Mouse (Mus musculus) lung, postnatal 36 days (tissue): Measurements from ENCODE around the gene Tmed10.
A peak's percentile ranks its signal among the peaks of the same experiment; 100 is the strongest.

Source experiments
- DNase-seq: peaks from one replicate; pipeline ENCODE4 v3.0.0; 2022; ENCODE audit warnings: mixed read lengths

Tmed10 gene

DNA sequence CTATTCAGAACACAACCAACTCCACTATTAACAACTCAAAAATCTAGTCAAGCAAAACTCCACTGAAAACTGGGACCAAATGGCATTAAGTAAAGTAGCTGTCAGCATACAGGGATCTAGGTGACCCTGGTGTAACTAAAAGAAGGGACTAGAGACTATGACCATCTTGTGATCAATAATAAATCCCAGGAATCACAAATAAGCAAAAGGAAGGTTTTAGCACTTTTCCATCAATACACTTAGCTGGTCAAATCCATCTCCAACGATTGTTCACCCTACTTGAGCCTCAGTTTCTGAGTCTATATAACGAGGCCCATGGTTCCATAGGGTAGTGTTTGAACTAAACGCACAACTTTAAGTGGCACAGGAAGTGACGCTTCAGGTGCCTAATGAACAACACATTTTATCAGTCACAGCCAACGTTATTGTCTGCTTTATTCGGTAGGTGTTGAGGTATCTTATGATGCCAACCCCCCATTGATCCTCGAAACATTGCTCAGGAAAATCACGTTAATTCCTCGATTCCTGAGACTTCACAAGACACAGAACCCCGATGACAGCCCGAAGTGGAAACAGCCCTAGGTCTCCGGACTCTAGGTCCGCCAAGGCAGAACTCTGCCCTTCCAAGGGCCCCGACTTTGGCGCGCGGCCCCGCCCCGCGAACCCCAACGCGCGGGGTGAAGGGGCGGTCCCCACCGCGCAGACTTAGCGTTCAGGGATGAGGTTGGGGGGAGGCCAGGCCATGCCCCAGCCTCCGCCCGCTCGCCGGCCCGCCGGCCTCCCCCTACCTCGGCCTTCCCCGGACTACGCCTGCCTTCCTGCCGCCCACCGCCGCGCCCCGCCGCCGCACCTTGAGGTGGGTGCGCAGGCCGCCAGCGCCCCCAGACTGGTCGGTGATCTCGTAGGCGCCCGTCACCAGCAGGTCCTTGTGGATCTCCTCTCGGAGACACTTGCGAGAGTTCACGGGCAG lies 771 bp downstream of the Tmed10 start:
- DNase-seq, result peak; percentile 74

DNA sequence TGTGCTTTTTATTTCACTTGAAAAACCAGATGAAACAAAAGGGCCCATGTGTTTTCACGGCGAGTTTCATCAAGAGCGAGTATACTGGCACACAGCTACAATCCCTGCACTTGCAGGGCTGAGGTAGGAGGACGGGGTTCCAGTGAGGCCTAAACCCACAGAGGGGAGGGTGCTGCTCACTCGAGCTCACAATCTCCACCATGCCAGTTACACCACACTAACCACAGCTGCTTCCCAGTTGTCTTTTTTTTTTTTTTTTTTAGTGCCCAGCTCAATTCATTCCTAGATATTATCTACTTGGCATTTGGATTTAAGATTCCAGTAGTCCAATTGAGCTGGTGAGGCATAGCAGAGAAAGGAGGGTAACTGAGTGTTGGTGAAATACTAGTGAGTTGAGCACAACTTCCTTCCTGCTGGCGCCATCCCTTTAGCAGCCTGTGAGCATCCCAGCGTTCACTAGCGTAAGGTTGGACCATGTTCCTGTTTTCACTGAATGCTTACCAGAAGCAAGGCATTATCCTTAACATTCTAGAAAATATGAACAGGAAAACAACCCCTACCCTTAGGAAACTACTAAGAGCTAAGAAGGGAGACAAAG lies 2.5 kb downstream of the Tmed10 start:
- DNase-seq, result no peak

DNA sequence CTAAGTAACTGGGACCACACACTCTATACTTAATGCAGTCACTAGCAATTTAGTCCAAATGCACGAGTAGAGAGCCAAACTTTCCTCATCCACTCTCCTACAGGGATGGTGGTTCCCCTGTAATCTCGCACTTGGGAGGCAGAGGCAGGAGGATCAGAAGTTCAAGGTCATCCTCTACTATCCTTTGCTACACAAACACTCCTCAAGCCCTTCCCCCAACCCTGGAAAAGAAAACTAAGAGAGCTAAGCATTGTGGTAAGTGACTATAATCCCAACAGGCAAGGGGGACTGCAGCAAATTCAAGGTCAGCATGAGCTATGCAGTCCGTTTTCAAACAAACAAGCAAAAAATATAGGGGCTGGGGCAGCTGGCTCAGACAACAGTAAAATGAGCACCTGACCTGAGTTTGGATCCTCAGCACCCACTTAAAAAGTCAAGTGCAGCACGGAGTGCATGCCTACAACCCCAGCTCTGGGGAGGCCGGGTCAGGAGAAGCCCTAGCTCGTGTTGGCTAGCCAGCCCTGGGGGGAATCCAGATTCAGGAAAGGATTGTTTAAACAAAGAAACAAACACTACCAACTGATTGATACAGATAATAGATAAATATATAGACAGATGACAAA lies 6.1 kb downstream of the Tmed10 start:
- peak; percentile 63 for DNase-seq

DNA sequence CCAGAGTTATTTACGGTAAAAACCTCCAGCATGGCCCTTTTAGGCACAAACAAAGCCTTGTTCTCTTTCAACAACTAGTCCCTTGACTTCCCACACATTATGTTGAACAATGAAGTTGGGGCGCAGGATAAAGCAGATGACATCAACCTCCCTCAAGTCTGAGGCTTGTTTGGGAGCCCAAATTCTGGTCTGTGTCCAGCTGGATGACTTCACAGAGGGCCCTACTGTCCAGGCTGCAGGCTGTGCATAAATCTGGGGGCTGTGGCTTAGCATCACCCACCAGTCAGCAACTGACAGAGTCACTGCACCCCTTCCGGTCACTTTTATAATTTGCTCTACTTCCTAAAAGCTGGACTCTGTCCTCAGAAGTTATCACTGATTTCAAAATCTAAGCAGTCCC lies 8.4 kb downstream of the Tmed10 start:
- DNase-seq, result no peak

DNA sequence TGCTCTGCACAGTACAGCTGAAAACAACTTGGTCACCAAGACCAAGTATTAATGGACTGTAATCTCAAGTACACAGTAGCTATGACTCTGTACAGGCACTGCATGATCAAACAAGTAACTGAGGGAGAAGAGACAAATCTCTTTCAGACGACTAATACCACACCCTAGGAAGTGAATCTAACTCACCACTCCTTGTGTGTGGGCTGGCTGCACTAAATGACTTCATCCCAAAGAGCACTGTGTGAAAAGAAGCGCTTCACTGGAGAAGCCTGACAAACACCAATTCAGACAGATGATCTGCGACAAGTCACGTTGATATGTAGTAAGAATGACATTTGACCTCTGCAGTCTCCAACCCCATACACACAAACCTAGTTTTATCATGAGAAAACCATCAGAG lies 12.1 kb downstream of the Tmed10 start:
- no peak for DNase-seq

DNA sequence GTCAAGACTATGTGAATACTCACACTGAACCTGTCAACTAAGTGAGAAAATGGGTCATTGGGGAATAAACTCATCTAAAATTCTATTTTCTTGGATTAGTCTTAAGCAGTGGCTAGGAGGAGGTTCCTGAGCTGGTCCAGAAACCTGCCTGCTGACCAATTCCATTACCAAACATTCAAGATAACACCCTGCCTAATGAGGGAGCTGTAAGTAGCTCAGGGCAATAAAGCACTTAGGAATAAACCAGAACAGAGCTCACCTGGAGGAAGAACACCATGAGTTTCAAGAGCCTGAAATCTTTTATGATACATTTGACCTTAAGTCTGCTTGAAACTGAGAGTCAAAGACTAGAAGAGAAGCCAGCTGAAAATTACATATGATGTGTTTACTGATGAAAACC lies 13.1 kb downstream of the Tmed10 start:
- no peak for DNase-seq

DNA sequence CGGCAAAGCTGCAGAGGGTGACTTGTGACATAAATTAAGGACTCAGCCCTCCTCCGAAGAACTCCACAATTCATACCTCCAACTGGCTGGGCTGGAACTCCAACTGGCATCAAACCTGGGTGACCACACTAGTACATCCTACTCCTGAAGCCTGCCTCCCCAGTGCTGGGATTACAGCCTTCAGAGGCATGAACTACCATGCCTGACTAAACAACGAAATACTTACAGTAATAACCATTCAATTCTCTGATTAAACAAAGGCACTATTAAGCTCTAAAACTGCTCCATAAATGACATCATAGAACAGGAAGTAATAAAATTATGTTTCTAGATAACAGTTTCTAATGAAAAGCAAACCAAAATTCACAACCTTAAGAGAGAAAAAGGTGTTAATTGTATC lies 13.5 kb downstream of the Tmed10 start:
- no peak for DNase-seq

DNA sequence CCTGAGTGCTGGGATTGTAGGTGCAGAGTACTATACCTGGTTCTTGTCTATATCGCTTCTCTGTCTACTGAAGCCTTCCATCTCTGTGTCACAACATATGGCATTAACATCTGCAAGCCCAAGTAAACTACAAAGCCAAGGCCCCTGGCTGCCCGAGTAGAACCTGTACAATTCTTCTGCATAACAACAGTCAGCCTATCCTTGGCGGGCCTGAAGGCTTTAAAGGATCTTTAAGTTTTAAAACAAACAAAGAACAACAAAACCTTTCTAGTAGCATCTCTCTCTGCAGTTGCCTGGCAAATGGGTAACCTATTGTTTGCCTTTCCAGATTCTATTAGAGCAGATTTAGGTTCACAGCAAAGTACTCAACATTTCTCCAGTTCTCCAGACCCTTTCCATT lies 20.6 kb downstream of the Tmed10 start:
- no peak for DNase-seq

DNA sequence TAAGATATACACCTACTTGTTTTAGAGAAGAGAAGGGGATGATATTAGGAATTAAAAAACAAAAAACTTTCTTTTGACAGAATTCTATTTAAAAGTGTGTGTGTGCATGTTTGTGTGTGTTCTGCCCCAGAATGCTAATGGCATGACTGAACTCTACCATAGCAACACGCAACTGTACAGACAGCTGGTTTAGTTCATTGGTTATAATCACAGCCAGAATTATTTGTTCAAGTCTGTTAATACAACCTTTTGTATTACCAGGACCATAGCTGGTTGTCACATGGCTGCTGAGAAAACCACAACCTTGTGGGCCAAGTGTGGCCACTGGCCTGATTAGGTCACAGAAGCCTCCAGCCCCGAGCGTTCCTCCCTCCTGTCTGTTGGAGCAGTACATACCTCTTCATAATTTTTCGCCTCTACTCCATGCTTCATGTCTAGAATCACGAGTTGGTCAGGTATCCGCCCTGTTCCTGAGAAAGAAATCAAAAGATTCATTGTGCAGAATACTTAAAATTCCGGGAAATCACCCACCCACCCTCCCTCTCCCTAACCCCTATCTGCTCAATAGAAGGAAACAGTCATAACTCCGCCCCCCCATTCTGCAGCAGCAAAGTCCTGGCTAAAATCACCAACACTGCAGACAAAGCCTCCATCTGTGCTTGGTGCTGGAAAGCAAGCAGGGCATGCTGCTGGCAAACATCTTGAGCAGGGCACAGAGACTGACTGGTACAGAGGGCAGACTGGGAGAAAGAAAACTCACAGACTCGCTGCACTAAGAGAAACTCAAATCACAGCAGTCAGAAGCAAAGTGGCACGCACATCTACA lies 24.0 kb downstream of the Tmed10 start:
- peak; percentile 53 for DNase-seq

DNA sequence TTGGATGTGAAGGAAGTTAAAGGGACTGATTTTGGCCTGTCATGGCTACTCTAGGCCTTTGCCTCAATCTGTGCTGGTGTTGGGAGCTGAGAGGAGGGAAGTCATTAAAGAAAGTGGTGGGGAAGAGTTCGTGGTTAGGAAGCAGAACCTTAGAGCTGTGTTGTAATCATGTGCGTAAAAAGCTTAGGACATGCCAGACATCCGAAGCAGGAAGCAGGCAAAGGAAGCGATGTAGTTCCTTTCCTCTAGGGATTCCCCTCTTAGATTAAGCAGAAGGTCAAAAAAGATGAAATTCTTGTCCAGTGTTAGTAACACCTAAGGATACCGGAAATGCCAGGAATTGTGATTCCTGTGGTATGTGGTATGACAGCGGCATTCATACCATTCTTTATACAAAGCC lies 26.3 kb downstream of the Tmed10 start:
- peak; percentile 53 for DNase-seq

DNA sequence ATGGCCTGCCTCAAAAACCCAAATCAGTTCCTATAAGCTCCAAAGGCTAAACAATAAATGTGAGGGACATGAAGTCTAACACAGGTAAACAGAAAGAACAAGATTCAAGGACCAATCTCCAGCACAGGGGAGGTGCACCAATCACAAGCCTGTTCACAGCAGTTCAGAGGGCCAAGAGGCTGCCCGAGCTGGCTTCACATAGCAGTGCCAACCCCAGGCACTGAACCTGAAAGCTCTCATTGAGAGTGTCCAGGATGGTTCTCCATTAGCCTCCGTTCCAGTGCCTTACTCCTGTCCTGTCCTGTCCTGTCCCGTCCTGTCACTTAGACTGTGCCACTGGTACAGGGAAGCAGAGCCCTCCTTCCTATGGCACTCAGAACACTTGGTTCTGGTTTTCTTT lies 27.5 kb downstream of the Tmed10 start:
- DNase-seq, result no peak

DNA sequence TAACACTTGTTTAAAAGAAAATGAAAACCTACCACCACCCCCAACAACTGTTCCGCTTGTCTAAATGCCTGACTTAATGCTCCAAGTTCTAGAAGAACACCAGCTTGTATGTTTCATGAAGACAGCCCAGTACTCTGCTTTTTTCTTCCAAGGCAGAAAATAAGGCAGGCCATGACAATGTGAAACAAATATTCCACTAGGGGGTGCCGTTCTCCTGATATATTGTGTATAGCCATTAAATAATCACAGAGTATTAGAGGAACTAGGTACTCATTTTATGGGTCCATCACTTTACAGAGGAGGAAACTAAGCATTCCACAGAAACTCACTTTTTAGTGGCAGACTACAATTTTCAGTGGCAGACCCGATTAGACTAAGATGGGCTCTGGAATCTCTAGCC lies 28.3 kb downstream of the Tmed10 start:
- peak; percentile 94 for DNase-seq

DNA sequence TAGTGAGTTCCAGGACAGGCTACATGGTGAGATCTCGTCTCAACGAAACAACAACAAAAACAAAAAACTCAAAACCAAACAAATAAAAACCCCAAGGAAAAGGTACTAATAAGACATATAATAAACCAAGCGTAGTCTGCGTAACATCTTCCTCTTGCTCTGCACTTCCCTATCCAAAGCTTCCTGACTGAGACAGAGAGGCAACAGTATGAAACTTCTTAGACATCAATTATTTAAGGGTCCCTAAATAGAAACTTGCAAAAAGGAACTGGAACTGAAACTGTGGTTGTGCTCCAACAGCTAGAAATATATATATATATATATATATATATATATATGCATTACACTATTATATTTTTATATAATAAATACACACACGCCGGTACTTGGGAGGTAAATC lies 29.1 kb downstream of the Tmed10 start:
- no peak for DNase-seq

DNA sequence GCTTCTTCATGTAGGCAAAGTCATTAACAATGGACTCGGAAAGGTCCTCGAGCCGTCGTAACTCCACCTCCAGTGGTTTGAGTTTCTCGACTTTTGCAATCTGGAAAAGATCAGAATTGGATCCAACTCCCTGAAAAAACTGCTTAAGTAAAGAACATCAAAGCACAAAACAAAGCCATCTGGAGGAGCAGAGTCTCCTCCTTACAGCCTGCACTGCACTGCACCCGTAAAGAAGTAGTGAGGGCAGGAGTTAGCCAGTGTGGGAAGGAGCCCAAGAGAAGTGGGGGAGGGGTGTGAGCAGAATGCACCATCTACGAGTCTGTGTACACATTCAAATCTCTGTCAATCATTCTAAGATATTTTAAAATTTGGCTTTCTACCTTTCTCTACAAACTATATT lies 30.4 kb downstream of the Tmed10 start:
- DNase-seq, result no peak

DNA sequence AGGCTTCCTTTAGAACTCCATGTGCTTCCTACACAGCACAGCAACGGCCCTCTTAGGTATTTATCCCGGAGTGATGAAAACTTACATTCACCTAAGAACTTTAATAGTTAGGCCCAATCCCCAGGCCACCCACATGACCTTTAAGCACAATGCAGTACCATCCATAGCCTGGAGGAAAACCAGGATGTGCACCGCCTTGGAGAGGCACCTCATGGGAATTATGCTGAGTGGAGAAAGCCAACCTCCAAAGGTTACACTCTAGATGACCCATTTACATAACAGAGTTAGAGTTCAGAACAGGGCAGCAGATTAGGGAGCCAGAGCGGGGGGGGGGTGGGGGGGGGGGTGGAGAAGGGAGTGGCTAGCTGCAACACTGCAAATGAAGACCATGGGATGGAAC lies 32.3 kb downstream of the Tmed10 start:
- no peak for DNase-seq

DNA sequence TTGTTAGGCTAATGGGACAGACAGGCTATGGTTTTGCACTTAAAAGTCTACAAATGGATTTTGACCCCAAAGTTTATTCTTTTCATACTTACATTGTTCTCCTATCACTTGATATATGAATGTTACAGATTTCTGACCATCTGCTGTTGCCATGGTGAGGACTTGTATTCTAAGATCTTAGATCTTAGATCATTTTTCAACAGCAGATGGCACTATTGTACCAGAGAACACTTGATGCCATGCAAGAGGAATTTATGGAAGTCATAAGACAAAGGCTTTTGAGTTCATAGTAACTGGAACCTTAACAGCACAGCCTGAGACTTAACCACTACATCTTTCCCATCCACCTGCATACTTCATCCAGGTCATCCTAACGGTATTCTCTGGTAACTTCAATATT lies 33.5 kb downstream of the Tmed10 start:
- DNase-seq, result peak; percentile 86

DNA sequence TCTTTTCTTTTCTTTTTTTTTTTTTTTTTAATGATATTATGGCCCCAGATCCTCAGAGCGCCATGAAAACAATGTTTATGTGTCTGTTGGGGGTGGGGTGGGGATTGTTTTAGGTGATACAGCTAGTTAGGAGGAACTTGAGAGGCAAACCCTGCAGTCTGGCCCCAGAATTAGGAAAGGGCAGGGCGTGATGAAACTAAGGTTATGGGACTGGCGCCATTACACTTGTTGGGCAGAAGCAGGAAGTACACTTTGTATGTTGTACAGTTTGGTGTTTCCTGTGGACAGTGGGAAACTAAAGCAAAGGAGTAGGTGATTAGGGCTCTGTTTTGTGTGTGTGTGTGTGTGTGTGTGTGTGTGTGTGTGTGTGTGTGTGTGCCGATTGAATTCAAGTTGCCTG lies 34.7 kb downstream of the Tmed10 start:
- DNase-seq, result peak; percentile 81

DNA sequence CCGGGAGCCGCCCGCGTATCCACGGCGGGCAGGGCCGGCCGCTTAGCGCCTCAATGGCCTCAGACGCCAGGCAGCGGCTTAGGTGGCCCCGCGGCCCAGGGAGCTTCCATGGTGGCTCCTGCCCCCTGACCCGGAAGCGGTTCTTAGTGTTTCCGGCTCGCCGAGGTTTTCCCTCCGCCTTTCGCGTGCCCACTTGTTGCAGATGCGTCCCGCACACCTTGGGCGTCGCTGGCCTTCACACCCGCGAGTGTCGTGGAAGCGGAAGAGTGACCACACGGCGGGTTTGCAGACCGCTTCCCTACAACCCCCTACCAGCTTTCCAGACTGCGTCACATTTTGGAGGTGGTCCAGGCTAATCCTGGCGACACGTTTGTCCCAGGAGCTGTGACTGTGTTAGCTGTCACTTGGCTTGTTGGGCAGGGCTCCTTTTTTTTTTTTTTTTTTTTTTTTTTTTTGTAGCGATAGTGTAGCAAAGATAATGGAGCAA lies 35.4 kb downstream of the Tmed10 start, which contains the start of gene Nek9:
TSS of gene Nek9 (minus strand) at position 120 of the 487 bp plus-strand sequence.
- DNase-seq, result peak; percentile 96

DNA sequence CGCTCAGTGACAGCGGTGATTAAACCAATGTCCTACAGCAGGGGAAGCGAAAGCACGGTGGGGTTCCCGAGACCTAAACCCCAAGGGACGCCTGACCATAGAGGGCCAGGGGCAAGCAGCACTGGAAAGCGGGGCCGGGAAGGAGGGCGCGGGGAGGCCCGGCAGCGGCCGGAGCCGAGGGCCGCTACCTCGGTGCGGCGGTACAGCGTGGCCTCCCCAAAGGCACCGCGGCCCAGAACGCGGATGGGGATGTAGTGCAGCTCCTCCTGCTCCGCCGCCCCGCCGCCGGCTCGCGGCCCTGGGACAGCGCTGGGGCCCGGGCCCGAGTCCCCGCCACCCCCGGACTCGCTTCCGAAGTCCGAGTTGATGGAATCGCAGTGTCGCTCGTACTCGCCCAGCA lies 35.8 kb downstream of the Tmed10 start:
- no peak for DNase-seq

DNA sequence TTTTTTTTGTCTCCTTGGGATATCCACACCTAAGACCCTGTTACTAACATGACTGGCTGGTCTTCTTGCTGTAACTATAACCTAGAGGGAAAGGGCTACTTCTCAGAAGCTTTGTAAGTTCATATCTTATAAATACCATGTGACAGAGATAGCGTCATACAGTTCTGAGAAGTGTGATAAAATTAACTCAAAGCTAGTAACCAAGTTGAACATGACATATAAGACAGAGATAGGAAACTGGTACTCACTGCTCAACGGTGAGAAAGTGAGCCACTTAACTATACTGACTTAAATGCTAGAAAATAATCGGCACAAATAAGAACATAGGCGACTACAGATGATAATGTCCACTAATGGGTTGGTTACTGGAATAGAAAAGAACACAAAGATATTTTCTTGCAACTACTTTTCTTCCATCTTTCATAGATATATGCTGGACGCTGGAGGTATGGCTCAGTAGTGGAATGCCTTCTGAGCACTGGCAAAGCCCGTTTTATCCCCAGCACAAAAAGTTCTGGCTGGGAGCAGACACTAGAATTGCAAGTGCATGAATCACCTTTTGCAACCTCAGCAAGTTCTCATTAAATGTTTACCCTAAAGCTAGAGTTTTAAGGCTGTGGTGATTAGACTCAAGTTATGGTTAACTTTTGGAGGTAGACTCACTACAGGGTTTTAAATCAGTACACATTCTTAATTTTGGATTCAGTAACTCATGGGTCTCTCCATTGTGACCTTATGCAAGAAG lies 36.9 kb downstream of the Tmed10 start:
- DNase-seq, result no peak

DNA sequence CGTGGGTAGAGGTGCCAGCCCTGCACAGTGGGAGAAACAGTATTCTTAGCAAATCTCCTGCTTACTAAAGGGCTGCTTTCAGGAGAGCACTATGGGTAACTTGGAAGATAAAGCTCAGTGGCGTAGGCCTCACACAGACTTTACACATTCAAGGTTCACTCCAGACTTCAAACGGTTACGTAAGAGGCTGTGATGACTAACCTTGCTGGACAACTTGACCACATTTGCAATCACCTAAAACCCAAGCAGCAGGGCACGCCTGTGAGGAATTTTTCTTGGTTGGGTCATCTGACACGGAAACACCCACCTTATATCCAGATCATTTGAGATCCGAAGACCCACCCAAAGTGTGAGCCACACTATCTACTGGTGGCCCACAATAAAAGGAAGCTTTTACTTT lies 44.5 kb downstream of the Tmed10 start:
- peak; percentile 58 for DNase-seq

DNA sequence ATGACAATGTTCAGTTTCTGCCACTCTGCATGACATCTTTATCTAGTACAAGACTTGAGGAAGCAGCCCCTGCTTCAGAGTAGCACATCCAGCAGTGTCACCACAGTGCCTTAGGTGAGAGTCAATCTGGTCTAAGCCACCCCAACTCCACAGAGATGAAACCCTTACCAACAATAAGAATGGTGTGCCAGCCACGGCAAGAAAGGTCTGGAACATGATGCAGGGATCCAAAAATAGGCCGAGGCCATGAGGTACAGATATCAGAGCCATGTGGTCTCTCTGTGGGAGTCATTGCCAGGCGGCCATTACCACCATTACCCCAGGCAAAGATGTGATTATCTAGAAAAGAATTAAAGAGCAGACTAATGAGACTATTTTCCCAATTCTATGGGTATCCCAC lies 66.0 kb downstream of the Tmed10 start:
- DNase-seq, result no peak
